Mouse (Mus musculus) brain, embryonic 14.5 days (tissue): ENCODE results near the gene Osbpl9.

ENCODE experiments used
- CTCF ChIP-seq: fragments of 200-500 bp; IDR thresholded peaks from 2 replicates; pipeline ENCODE4 v1.5.1; 2012; ENCODE audit warnings: inconsistent platforms, mild to moderate bottlenecking, moderate library complexity, borderline replicate concordance; ENCODE audit not compliant: insufficient read depth, insufficient read length; ENCODE audit errors: extremely low read depth
- POLR2A ChIP-seq: fragments of 200-500 bp; IDR thresholded peaks from 2 replicates; pipeline ENCODE4 v1.6.1; 2012; ENCODE audit warnings: mild to moderate bottlenecking, inconsistent platforms, borderline replicate concordance; ENCODE audit not compliant: poor library complexity, insufficient read depth, insufficient read length, severe bottlenecking; ENCODE audit errors: extremely low read depth

DNA sequence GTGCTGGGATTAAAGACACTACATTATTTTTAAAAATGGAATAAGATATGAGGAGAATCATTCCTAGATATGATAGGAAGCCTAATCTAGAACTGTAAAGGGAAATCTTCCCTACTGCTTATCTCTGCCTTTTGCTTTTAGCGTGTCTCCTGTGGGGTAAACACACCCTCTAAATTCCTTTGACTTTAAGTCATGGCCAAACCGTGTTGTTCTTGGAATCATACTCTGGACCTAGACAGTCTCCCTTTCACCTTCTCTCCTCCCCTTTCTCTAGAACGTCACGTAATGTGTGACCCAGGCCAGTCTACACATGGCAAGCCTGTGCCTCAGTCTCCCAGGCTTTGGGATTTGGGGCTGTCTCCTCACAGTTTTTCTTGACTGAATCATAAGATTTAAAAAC lies 153.8 kb downstream of the Osbpl9 start:
- TF ChIP-seq CTCF, result no peak
- no peak for TF ChIP-seq POLR2A
